Mouse (Mus musculus): ENCODE data around the gene Pet117. TPM values are rescaled to one million over a fixed set of nuclear protein-coding genes. Genes with fewer than 3 reads are reported as not detected.

Pet117 gene
- polyA plus RNA-seq (2012) = 15.8 and 17.3 TPM in 2 replicates

GRCm38 (mm10) chr2:144368400-144369019, at the start of gene Pet117, which contains the start of gene Kat14:
Pet117 (plus strand) TSS chr2:144368996.
Kat14 (plus strand) TSS chr2:144368983.

GRCm38 (mm10) chr2:144331401-144332302, 37.1 kb upstream of the Pet117 start, which contains the start of gene Ovol2:
Ovol2 (minus strand) TSS chr2:144332146.

Other genes starting within 250 kb of the Pet117 start
- gene Mgme1, start 98.3 kb upstream of the Pet117 start, polyA plus RNA-seq (2012) = 2.6 and 2.9 TPM in 2 replicates
- 34.4 and 45.4 TPM in 2 replicates for gene Snx5, start 98.1 kb upstream of the Pet117 start, polyA plus RNA-seq (2012)
- gene Ovol2, start 36.9 kb upstream of the Pet117 start, polyA plus RNA-seq (2012) = 1.4 and 2.1 TPM in 2 replicates
- 22.5 and 24.5 TPM in 2 replicates for gene Kat14, start within 50 bp of the Pet117 start, polyA plus RNA-seq (2012)
- not detected in 2 replicates for gene Dzank1, start 158.4 kb downstream of the Pet117 start, polyA plus RNA-seq (2012)
- gene Polr3f, start 158.7 kb downstream of the Pet117 start, polyA plus RNA-seq (2012) = 16.3 and 23.2 TPM in 2 replicates
- gene Rbbp9, start 181.9 kb downstream of the Pet117 start, polyA plus RNA-seq (2012) = 0.71 and 1.4 TPM in 2 replicates
- 8.3 and 9.0 TPM in 2 replicates for gene Sec23b, start 187.2 kb downstream of the Pet117 start, polyA plus RNA-seq (2012)
- 2.1 and 2.5 TPM in 2 replicates for gene Smim26, start 225.1 kb downstream of the Pet117 start, polyA plus RNA-seq (2012)
- gene Dtd1, start 230.9 kb downstream of the Pet117 start, polyA plus RNA-seq (2012) = 19.3 and 26.8 TPM in 2 replicates